Mouse (Mus musculus): ENCODE measurements around the gene Idua.

Idua gene

GRCm38 (mm10) chr5:108655381-108655780 lies 4.8 kb upstream of the Idua start:
- DNase-seq: no peak

GRCm38 (mm10) chr5:108655891-108656650 lies 4.1 kb upstream of the Idua start:
- DNase-seq: no peak

DNA sequence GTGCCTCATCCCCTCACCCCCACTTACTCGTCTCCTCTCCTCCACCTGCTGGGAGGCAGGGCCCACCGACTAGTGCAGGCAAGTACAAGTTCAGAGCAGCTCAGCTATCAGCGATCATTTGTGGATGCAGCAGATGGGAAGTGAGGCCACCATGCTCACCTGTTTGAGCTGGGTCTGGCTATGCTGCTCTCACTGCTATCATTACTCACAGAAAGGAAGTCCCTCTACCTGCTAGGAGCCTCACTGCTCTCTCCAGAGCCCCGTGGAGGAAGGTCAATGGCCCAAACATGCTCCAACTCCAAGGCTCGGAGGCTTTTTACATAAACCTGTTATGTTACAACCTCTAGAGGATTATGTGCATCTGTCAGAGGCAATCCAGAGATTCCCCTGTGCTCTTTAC lies 2.7 kb upstream of the Idua start:
- DNase-seq: no peak

DNA sequence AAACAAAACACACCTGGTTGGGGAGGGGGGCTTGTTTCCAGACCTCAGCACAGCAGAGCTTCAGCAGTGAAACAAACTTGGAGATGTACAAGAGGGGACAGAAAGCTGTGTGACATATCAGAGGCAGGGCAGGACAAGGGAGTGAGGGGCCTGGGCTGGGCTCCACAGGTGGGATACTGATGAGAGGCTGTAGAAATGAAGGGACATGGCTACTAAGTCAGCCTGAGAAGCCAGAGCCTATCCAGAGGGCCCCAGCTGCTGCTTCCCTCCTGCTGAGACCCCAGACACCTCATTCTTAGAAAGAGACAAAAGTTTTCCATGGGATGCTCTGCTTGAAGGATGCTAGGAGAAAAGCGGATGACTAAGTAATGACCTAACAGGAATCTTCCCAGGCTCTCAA lies 1.5 kb upstream of the Idua start:
- no peak for DNase-seq

- DNase-seq: peak; percentile 92
Observed at GRCm38 (mm10) chr5:108660632-108661268, 619 bp downstream of the Idua start.

- DNase-seq: no peak
Observed at GRCm38 (mm10) chr5:108662772-108663171, 2.6 kb downstream of the Idua start.

GRCm38 (mm10) chr5:108665066-108665465 lies 4.9 kb downstream of the Idua start:
- no peak for DNase-seq

DNA sequence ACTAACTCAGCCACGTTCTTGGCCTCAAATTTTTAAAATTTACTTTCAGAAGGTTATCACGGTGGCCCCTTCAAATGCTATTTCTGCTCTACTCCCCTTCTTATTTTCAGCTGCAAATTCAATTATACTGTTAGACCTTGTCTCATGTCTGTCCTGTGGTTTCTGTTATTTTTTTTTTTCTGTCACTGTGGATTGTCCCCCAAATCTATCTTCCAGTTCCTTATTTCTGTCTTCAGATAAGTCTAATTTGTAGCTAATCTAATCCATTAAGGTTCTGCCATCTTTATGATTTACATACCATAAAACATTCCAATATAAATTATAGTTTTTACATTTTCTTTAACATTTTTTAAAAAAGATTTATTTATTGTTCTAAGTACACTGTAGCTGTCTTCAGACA lies 7.2 kb downstream of the Idua start:
- no peak for DNase-seq

- no peak for DNase-seq
Observed at GRCm38 (mm10) chr5:108668387-108668932, 8.3 kb downstream of the Idua start.

DNA sequence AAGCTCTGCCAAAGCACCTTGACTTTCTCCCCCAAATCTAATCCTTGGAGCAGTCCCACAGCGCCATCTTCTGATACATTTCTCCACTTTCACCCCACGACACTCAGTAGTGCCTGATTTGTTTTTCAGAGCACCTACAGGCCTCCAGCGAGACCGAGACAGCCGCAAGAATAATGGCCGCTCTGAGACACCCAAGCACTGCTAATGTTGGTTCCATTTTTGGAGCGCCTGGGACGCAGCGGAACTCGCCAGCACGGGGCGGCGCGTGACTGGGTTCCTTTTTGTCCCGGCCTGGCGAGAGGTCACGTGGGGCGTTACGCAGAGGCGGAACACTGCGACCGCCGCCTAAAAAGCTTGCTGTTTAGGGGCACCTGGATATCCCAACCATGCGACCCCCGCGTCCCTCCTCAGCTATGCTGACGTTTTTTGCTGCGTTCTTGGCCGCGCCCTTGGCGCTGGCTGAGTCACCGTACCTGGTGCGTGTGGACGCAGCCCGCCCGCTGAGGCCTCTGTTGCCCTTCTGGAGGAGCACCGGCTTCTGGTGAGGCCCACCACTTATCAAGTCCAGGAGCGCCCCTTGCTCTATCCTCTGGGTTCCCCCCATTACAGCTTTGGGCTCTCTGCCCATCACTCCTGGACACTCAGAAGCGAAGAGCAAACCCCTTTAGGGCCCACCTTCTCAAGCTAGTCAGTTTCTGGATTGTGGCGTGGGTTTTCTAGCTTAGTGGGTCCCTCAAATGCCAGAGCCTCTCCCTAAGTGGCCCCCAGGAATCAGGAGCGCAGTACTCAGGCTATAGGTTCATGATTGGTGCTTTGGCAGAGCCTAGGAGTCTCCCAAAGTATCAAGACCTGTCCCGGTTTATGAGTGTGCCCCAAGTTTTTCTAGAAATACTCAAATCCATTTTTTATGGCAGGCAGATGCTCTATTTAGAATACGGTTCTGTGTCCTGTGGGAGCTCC lies 9.1 kb downstream of the Idua start, which contains the start of gene Dgkq:
Gene Dgkq, minus strand, starts transcription at position 696 of the 960 bp plus-strand sequence.
- DNase-seq: peak; percentile 91 to 92

- DNase-seq: peak in 1 of 2 experiments; percentile 8
Observed at GRCm38 (mm10) chr5:108669986-108670385, 9.9 kb downstream of the Idua start.

- DNase-seq: peak; percentile 56 to 61
Observed at GRCm38 (mm10) chr5:108670785-108671184, 10.7 kb downstream of the Idua start.

- peak in 1 of 2 experiments; percentile 17 for DNase-seq
Observed at GRCm38 (mm10) chr5:108671757-108672156, 11.6 kb downstream of the Idua start.

GRCm38 (mm10) chr5:108674624-108675023 lies 14.5 kb downstream of the Idua start:
- no peak for DNase-seq

DNA sequence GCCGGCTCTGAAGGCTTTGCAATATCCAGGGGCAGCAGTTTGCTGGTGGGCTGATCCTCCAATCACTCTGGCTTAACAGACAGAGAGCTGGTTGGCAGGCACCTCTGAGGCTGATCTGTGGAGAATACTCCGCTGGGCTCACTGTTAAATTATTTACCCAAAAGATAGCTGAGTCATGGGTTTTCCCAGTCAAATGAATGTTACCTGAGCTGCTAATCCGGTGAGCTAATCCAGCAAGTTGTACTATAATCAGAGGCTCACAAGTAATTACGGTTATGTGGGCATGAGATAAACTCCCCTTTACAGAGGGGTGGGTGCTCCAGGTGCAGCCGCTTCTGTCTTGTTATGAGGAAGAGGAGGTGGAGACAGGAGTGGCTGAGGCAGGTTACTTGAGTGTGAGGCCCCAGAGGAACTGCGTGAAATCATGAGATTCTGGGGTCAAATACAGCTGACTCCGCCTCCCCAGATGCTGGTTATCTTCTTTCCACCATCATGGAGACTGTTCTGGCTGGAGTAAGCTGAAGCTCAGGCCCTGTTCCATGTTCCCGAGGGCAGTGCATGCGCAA lies 15.2 kb downstream of the Idua start, which contains the start of gene Slc26a1:
Gene Slc26a1, minus strand, starts transcription at position 319 of the 566 bp plus-strand sequence.
- no peak for DNase-seq

DNA sequence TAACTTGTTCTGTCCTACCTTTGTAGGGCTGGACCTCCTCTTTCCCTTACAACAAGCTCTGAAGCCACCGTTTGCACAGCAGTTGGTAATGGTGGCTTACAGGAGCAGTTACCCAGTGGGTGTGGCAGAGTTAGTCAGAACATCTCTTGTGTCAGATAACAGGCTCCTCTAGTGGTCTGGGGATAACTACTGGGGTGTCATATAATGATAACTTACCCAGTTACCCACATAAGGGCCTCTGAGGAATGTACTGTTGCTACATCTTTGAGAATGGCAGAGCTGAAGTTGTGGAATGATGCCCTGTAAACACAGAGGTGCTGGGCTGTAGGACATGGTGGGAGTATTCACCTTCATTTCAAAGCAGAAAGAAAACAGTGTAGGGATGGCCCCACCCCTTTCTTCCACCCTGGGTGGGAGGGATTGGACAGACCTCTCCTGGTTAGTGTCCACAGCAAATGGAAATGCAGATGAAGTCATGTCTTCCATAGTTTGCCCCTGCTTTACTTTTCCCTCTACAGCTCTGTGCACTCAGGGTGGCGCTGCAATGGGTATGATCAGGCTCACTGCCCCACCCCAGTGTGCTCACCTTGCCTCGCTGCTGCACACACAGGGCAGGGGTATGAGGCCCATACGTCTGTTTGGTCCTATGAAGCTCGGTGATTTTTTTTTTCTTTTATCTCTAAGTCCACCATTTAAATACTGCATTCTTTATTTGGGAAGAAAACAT lies 16.8 kb downstream of the Idua start:
- no peak for DNase-seq

DNA sequence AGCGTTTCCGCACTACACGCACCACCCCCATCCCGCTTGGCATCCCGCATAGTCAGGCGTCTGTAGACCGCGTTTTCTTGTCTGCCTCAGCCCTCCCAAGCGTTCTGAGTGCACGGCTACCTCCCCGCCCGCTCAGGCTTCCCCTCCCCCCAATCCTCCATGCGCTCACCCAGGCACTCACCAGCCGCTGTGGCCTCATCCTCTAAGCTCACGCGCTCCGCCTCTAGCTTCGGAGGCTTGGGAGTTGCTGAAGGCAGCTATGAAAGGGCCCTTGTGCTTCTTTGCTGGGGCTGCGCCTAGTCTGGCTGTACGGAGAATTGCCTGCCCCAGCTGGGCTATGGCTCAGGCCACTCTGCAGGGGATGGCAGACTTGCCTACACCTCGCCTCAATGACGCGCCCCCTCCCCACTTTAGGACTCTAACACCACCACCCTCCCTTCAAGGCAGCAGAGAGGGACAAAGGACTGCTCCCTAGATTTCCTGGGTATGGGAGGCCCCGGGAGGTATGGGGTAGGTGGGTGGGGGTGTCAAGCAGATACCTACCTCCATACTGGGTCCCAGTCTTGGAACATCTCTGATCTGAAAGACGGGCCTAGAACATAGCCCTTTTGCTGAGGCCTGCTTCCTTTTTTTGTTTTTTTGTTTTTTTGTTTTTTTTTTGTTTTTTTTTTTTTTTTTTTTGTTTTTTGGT lies 17.6 kb downstream of the Idua start:
- no peak for DNase-seq

DNA sequence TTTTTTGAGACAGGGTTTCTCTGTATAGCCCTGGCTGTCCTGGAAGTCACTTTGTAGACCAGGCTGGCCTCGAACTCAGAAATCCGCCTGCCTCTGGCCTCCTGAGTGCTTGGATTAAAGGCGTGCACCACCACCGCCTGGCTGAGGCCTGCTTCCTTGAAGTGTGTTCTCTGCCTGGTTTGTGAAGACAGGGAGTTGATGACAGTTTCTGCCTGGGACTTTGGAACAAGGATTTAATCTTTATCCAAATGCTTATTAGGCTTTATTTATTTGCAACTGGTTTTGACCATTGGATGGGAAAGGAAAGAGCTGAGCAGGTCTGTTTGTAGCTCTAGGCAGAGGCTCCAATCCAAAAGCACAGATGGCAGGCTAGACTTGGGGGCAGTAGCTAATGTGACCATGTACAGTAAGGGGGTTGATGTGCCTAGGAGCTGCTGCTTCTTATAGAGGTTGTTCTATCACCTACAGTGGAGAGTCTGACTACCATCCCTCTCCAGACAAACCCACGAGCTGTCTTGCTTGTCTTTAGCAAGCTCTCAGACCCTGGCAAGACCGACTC lies 18.2 kb downstream of the Idua start:
- no peak for DNase-seq

DNA sequence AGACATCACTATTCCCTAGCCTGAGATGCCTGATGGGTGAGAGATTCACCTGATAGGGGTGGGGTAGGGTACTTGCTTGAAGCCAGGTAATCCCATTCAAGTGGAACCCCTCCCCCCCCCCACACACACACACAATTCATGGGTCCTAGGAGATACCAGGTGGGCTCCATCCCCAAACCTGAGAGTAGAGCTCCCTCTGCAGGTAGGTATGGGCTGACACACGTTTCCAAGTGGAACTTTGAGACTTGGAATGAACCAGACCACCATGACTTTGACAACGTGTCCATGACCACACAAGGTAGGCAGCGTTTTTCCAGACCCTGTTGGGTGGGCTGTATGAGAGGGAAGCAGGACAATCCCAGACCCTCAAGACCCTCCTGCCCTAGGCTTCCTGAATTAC lies 19.8 kb downstream of the Idua start:
- no peak for DNase-seq

DNA sequence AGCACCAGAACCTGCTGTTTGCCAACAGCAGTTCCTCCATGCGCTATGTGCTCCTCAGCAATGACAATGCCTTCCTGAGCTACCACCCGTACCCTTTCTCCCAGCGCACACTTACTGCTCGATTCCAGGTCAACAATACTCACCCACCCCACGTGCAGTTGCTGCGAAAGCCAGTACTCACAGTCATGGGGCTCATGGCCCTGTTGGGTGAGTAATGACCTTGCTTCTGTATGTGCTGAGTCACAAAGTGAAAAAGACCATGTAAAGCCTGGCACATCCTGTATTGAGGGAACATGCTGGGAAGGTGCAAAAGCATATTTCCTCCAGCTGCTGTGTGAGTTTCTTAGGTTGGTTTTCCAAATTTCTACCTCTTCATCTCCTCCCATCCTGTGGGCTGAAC lies 20.7 kb downstream of the Idua start:
- DNase-seq: no peak

DNA sequence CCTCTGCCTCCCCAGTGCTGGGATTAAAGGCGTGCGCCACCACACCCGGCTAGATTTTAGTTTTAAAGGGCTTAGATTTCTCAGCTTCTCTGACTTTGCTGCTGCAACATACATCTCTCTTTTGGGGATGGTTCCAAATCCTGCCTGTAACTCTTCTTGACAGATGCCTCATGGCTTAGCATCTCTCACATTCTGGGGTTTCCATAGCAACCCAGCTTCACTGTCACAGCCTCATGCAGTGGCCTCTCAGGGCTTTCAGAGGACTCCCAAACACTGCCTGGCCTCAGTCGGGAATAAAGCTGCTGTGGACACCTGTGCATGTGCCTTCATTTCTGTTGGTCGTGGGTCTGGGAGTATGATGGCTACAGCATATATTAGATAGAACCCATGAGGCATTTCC lies 29.0 kb downstream of the Idua start:
- DNase-seq: no peak

Measured in B cell, adult 2 months (primary cell).